Comparison of ENCODE assay signal across 9 mouse cellular contexts in genomic region chr11:100724919-100725512, GRCm38 (mm10). TPM values are rescaled to one million over a fixed set of nuclear protein-coding genes. Genes with fewer than 3 reads are reported as not detected.
DNase-seq lines count a peak whose midpoint lies in the region; ATAC-seq and TF ChIP-seq lines count a peak whose summit lies in the region.
"Had no signal": no experiment of that assay in that cellular context is flagged by ENCODE, and none has a peak within 500 bp of the region (broad histone marks: within the 10 kb centered on the region; RNA-seq: fewer than 3 reads in every experiment).

No protein-coding gene starts in this region.

- peaks cover 23% of the 10 kb centered on the region for H3K4me1 ChIP-seq in hindbrain, embryonic 13.5 days (replicated peaks)
- H3K4me1 ChIP-seq in hindbrain, embryonic 11.5 days (replicated peaks; ENCODE audit: control insufficient read depth, insufficient read depth, low read length) = no peaks in the 10 kb centered on the region
- H3K4me1 ChIP-seq in embryonic facial prominence, embryonic 15.5 days = peaks cover 33% of the 10 kb centered on the region
- H3K4me1 ChIP-seq in kidney, postnatal 0 days (replicated peaks; ENCODE audit: insufficient read depth, low read length) = peaks cover 15% of the 10 kb centered on the region; the same call in 1 of the 2 replicates
- H3K4me1 ChIP-seq in midbrain, embryonic 13.5 days (replicated peaks) = peaks cover 24% of the 10 kb centered on the region

- peaks cover 13% of the 10 kb centered on the region for H3K36me3 ChIP-seq in hindbrain, embryonic 13.5 days
- no peaks in the 10 kb centered on the region for H3K36me3 ChIP-seq in hindbrain, embryonic 11.5 days (ENCODE audit: control insufficient read depth, insufficient read depth, low read length)
- H3K36me3 ChIP-seq in embryonic facial prominence, embryonic 15.5 days = peaks cover 16% of the 10 kb centered on the region
- no peaks in the 10 kb centered on the region for H3K36me3 ChIP-seq in kidney, postnatal 0 days (ENCODE audit: insufficient read depth, low read length)
- peaks cover 19% of the 10 kb centered on the region; the same call in 1 of the 2 replicates for H3K36me3 ChIP-seq in midbrain, embryonic 13.5 days

- no peaks in the 10 kb centered on the region for H3K9me3 ChIP-seq in hindbrain, embryonic 13.5 days
- no peaks in the 10 kb centered on the region for H3K9me3 ChIP-seq in hindbrain, embryonic 11.5 days (ENCODE audit: control insufficient read depth, low read length)
- H3K9me3 ChIP-seq in embryonic facial prominence, embryonic 15.5 days (replicated peaks) = no peaks in the 10 kb centered on the region
- no peaks in the 10 kb centered on the region for H3K9me3 ChIP-seq in kidney, postnatal 0 days (replicated peaks; ENCODE audit: low read length)
- no peaks in the 10 kb centered on the region for H3K9me3 ChIP-seq in midbrain, embryonic 13.5 days

- no peak overlapping the region for H3K4me3 ChIP-seq in hindbrain, embryonic 13.5 days
- no peak overlapping the region for H3K4me3 ChIP-seq in hindbrain, embryonic 11.5 days (ENCODE audit: low read depth, low read length)
- no peak overlapping the region for H3K4me3 ChIP-seq in embryonic facial prominence, embryonic 15.5 days (replicated peaks)
- no peak overlapping the region for H3K4me3 ChIP-seq in kidney, postnatal 0 days (replicated peaks; ENCODE audit: low read depth, low read length)
- H3K4me3 ChIP-seq in midbrain, embryonic 13.5 days (replicated peaks) = no peak overlapping the region

- no peak for ATAC-seq in hindbrain, embryonic 13.5 days (ENCODE audit: low FRiP score)
- ATAC-seq in hindbrain, embryonic 11.5 days (ENCODE audit: low FRiP score) = no peak
- ATAC-seq in embryonic facial prominence, embryonic 15.5 days (ENCODE audit: insufficient number of reproducible peaks, low FRiP score, low TSS enrichment, low read depth) = no peak
- ATAC-seq in kidney, postnatal 0 days (replicated peaks; ENCODE audit: low FRiP score, low read depth) = no peak
- peak; percentile 24; the same call in 1 of the 2 replicates for ATAC-seq in megakaryocyte, adult 5-6 weeks (ENCODE audit: poor library complexity, severe bottlenecking)
- no peak for ATAC-seq in midbrain, embryonic 13.5 days

- DNase-seq in hindbrain, embryonic 11.5 days (ENCODE audit: low spot score) = no peak
- peak; percentile 59 for DNase-seq in kidney, postnatal 0 days (ENCODE audit: low spot score)
- DNase-seq in left cerebral cortex, adult 11 months (ENCODE audit: low spot score) = no peak
- DNase-seq in left cerebral cortex, postnatal 4 days = no peak

- no peak overlapping the region for H3K4me2 ChIP-seq in hindbrain, embryonic 13.5 days
- no peak overlapping the region for H3K4me2 ChIP-seq in hindbrain, embryonic 11.5 days (replicated peaks; ENCODE audit: low read depth, low read length)
- no peak overlapping the region for H3K4me2 ChIP-seq in embryonic facial prominence, embryonic 15.5 days (replicated peaks)
- H3K4me2 ChIP-seq in kidney, postnatal 0 days (ENCODE audit: low read length) = no peak overlapping the region
- no peak overlapping the region for H3K4me2 ChIP-seq in midbrain, embryonic 13.5 days (replicated peaks)

- intact Hi-C loops in left cerebral cortex, postnatal 4 days (cut with DNase I) = no loop called here

- H3K27ac ChIP-seq in hindbrain, embryonic 13.5 days = 0 out of 2 replicates have a peak overlapping the region, but pooled peaks have one; percentile 1
- no peak overlapping the region for H3K27ac ChIP-seq in hindbrain, embryonic 11.5 days (ENCODE audit: low read depth, low read length)
- peak overlapping the region; percentile 1 for H3K27ac ChIP-seq in embryonic facial prominence, embryonic 15.5 days (replicated peaks)
- peak overlapping the region; percentile 62 for H3K27ac ChIP-seq in kidney, postnatal 0 days
- H3K27ac ChIP-seq in midbrain, embryonic 13.5 days = no peak overlapping the region

- TF ChIP-seq CTCF in kidney, postnatal 0 days (IDR thresholded peaks at IDR 0.05; ENCODE audit: low read depth) = no peak

- H3K9ac ChIP-seq in hindbrain, embryonic 13.5 days = no peak overlapping the region
- H3K9ac ChIP-seq in hindbrain, embryonic 11.5 days (ENCODE audit: low read depth, low read length) = no peak overlapping the region
- H3K9ac ChIP-seq in embryonic facial prominence, embryonic 15.5 days = no peak overlapping the region
- no peak overlapping the region for H3K9ac ChIP-seq in kidney, postnatal 0 days (ENCODE audit: low read depth, low read length)
- no peak overlapping the region for H3K9ac ChIP-seq in midbrain, embryonic 13.5 days (replicated peaks)

- 61% methylated on average over 5 of the region's 5 CpGs for WGBS in hindbrain, embryonic 13.5 days
- WGBS in hindbrain, embryonic 11.5 days = 51% methylated on average over 5 of the region's 5 CpGs
- WGBS in embryonic facial prominence, embryonic 15.5 days = 26% methylated on average over 5 of the region's 5 CpGs
- 34% methylated on average over 5 of the region's 5 CpGs for WGBS in kidney, postnatal 0 days
- WGBS in midbrain, embryonic 13.5 days = 65% methylated on average over 5 of the region's 5 CpGs

- H3K27me3 ChIP-seq in hindbrain, embryonic 13.5 days = no peaks in the 10 kb centered on the region
- H3K27me3 ChIP-seq in hindbrain, embryonic 11.5 days (ENCODE audit: control insufficient read depth, insufficient read depth, low read length) = no peaks in the 10 kb centered on the region
- H3K27me3 ChIP-seq in embryonic facial prominence, embryonic 15.5 days = no peaks in the 10 kb centered on the region
- H3K27me3 ChIP-seq in kidney, postnatal 0 days (ENCODE audit: insufficient read depth, low read length) = no peaks in the 10 kb centered on the region
- H3K27me3 ChIP-seq in midbrain, embryonic 13.5 days = no peaks in the 10 kb centered on the region

RNA-seq across cellular contexts. Expression of gene Hspb9, which starts 11.4 kb away (rescaled TPM):
- polyA plus RNA-seq in hindbrain, embryonic 13.5 days (2015; fragmentation: Nextera tagmentation; extraction: Ambion mirVana) = 0.43 TPM in 1 of 2 replicates, not detected in the other
- 0.50 and 0.82 TPM in 2 replicates for polyA plus RNA-seq in hindbrain, embryonic 11.5 days (2014; fragmentation: Nextera tagmentation; extraction: Ambion mirVana)
- polyA plus RNA-seq in embryonic facial prominence, embryonic 15.5 days (2015; fragmentation: Nextera tagmentation; extraction: Ambion mirVana) = 0.55 TPM in 1 of 2 replicates, not detected in the other
- polyA plus RNA-seq in kidney, postnatal 0 days (2015; fragmentation: Nextera tagmentation; extraction: Ambion mirVana) = 0.37 TPM in 1 of 2 replicates, not detected in the other
- not detected in 2 replicates for total RNA-seq in megakaryocyte, adult 5-6 weeks (2015)
- 0.65 TPM in 1 of 2 replicates, not detected in the other for total RNA-seq in megakaryocyte, adult 5-6 weeks (2017)
- not detected for total RNA-seq in left cerebral cortex, postnatal 4 days (2021)
- 0.26 TPM in 1 of 2 replicates, not detected in the other for polyA plus RNA-seq in midbrain, embryonic 13.5 days (2015; fragmentation: Nextera tagmentation; extraction: Ambion mirVana)
- polyA plus RNA-seq: limb, embryonic 14.5 days had no signal

RNA-seq across cellular contexts. Expression of gene Kat2a, which starts 12.8 kb away (rescaled TPM):
- 47.4 and 48.0 TPM in 2 replicates for polyA plus RNA-seq in hindbrain, embryonic 13.5 days (2015; fragmentation: Nextera tagmentation; extraction: Ambion mirVana)
- polyA plus RNA-seq in hindbrain, embryonic 11.5 days (2014; fragmentation: Nextera tagmentation; extraction: Ambion mirVana) = 47.2 and 50.3 TPM in 2 replicates
- polyA plus RNA-seq in embryonic facial prominence, embryonic 15.5 days (2015; fragmentation: Nextera tagmentation; extraction: Ambion mirVana) = 54.6 and 61.1 TPM in 2 replicates
- 39.0 and 40.2 TPM in 2 replicates for polyA plus RNA-seq in kidney, postnatal 0 days (2015; fragmentation: Nextera tagmentation; extraction: Ambion mirVana)
- 11.0 and 11.5 TPM in 2 replicates for total RNA-seq in megakaryocyte, adult 5-6 weeks (2015)
- 8.7 and 9.0 TPM in 2 replicates for total RNA-seq in megakaryocyte, adult 5-6 weeks (2017)
- total RNA-seq in left cerebral cortex, postnatal 4 days (2021) = 10 to 100 TPM; 68.7 to 71.8 TPM
- polyA plus RNA-seq in midbrain, embryonic 13.5 days (2015; fragmentation: Nextera tagmentation; extraction: Ambion mirVana) = 44.5 and 47.7 TPM in 2 replicates

RNA-seq across cellular contexts. Expression of gene Rab5c, which starts 13.0 kb away (rescaled TPM):
- 28.2 and 29.0 TPM in 2 replicates for polyA plus RNA-seq in hindbrain, embryonic 13.5 days (2015; fragmentation: Nextera tagmentation; extraction: Ambion mirVana)
- 76.6 and 87.5 TPM in 2 replicates for polyA plus RNA-seq in hindbrain, embryonic 11.5 days (2014; fragmentation: Nextera tagmentation; extraction: Ambion mirVana)
- 31.0 and 33.2 TPM in 2 replicates for polyA plus RNA-seq in embryonic facial prominence, embryonic 15.5 days (2015; fragmentation: Nextera tagmentation; extraction: Ambion mirVana)
- polyA plus RNA-seq in kidney, postnatal 0 days (2015; fragmentation: Nextera tagmentation; extraction: Ambion mirVana) = 34.7 and 39.0 TPM in 2 replicates
- 167 and 170 TPM in 2 replicates for total RNA-seq in megakaryocyte, adult 5-6 weeks (2015)
- total RNA-seq in megakaryocyte, adult 5-6 weeks (2017) = 136 and 142 TPM in 2 replicates
- total RNA-seq in left cerebral cortex, postnatal 4 days (2021) = 100 to 1,000 TPM; 168 to 174 TPM
- polyA plus RNA-seq in midbrain, embryonic 13.5 days (2015; fragmentation: Nextera tagmentation; extraction: Ambion mirVana) = 27.4 and 29.5 TPM in 2 replicates

RNA-seq across cellular contexts. Expression of gene Dhx58, which starts 20.9 kb away (rescaled TPM):
- 2.7 and 3.0 TPM in 2 replicates for polyA plus RNA-seq in hindbrain, embryonic 13.5 days (2015; fragmentation: Nextera tagmentation; extraction: Ambion mirVana)
- polyA plus RNA-seq in hindbrain, embryonic 11.5 days (2014; fragmentation: Nextera tagmentation; extraction: Ambion mirVana) = 1.8 and 1.9 TPM in 2 replicates
- polyA plus RNA-seq in embryonic facial prominence, embryonic 15.5 days (2015; fragmentation: Nextera tagmentation; extraction: Ambion mirVana) = 3.4 and 5.9 TPM in 2 replicates
- polyA plus RNA-seq in kidney, postnatal 0 days (2015; fragmentation: Nextera tagmentation; extraction: Ambion mirVana) = 3.3 and 3.7 TPM in 2 replicates
- total RNA-seq in megakaryocyte, adult 5-6 weeks (2015) = 23.7 and 24.9 TPM in 2 replicates
- 36.9 and 50.9 TPM in 2 replicates for total RNA-seq in megakaryocyte, adult 5-6 weeks (2017)
- total RNA-seq in left cerebral cortex, postnatal 4 days (2021) = 1 to 10 TPM; 3.4 to 3.5 TPM
- 2.5 and 2.6 TPM in 2 replicates for polyA plus RNA-seq in midbrain, embryonic 13.5 days (2015; fragmentation: Nextera tagmentation; extraction: Ambion mirVana)

RNA-seq across cellular contexts. Expression of gene Zfp385c, which starts 32.8 kb away (rescaled TPM):
- 0.13 and 0.40 TPM in 2 replicates for polyA plus RNA-seq in hindbrain, embryonic 13.5 days (2015; fragmentation: Nextera tagmentation; extraction: Ambion mirVana)
- 0.08 and 0.71 TPM in 2 replicates for polyA plus RNA-seq in hindbrain, embryonic 11.5 days (2014; fragmentation: Nextera tagmentation; extraction: Ambion mirVana)
- polyA plus RNA-seq in embryonic facial prominence, embryonic 15.5 days (2015; fragmentation: Nextera tagmentation; extraction: Ambion mirVana) = 2.0 and 3.1 TPM in 2 replicates
- polyA plus RNA-seq in kidney, postnatal 0 days (2015; fragmentation: Nextera tagmentation; extraction: Ambion mirVana) = 1.6 and 2.5 TPM in 2 replicates
- total RNA-seq in megakaryocyte, adult 5-6 weeks (2015) = not detected in 2 replicates
- not detected in 2 replicates for total RNA-seq in megakaryocyte, adult 5-6 weeks (2017)
- total RNA-seq in left cerebral cortex, postnatal 4 days (2021) = under 1 TPM in 1 of 2 experiments, not detected in 1; 0.12 TPM
- 0.45 and 0.70 TPM in 2 replicates for polyA plus RNA-seq in midbrain, embryonic 13.5 days (2015; fragmentation: Nextera tagmentation; extraction: Ambion mirVana)

Comparison
In these comparisons a context has a peak if more than half of its experiments do, and no peak if none do; other contexts are left out.
1. H3K27ac ChIP-seq: peak in hindbrain, embryonic 13.5 days (single experiment), embryonic facial prominence, embryonic 15.5 days (single experiment) and kidney, postnatal 0 days (single experiment); none in hindbrain, embryonic 11.5 days (single experiment) and midbrain, embryonic 13.5 days (single experiment).